Mouse (Mus musculus) duodenum, adult 2 months (tissue): ENCODE results near the gene Sp100. TPM values are rescaled to one million over a fixed set of nuclear protein-coding genes. Genes with fewer than 3 reads are reported as not detected.

Experiments used
- polyA plus RNA-seq: library from polyadenylated mRNA; depleted of rRNA; stranded (reverse); fragments of >200 nt; gene quantifications from 2 replicates; pipeline ENCODE4 v1.2.3, GENCODE M21; 2012; ENCODE audit warnings: low replicate concordance; rRNA removed

Sp100 gene
- 2.1 and 7.9 TPM in 2 replicates for polyA plus RNA-seq

GRCm38 (mm10) chr1:85649881-85650280 lies at the start of gene Sp100:
Gene Sp100 (plus strand): TSS chr1:85649988.

GRCm38 (mm10) chr1:85600078-85600477 lies 49.7 kb upstream of the Sp100 start, which contains the start of gene Sp140:
Gene Sp140 (plus strand): TSS chr1:85600378.

Other genes with a start within 250 kb of the Sp100 start
- not detected in 2 replicates for gene G530012D18Rik, start 74.3 kb upstream of the Sp100 start, polyA plus RNA-seq
- 2.0 and 5.2 TPM in 2 replicates for gene Sp110, start 51.2 kb upstream of the Sp100 start, polyA plus RNA-seq
- 2.1 and 4.1 TPM in 2 replicates for gene Sp140, start 49.6 kb upstream of the Sp100 start, polyA plus RNA-seq
- gene A630001G21Rik, start 128.7 kb downstream of the Sp100 start, polyA plus RNA-seq = 0.27 and 1.3 TPM in 2 replicates
- gene Cab39, start 143.5 kb downstream of the Sp100 start, polyA plus RNA-seq = 37.1 and 38.1 TPM in 2 replicates
- gene Itm2c, start 244.3 kb downstream of the Sp100 start, polyA plus RNA-seq = 95.4 and 123 TPM in 2 replicates